Mouse (Mus musculus): ENCODE measurements around the gene Atf2. TPM values are rescaled to one million over a fixed set of nuclear protein-coding genes. Genes with fewer than 3 reads are reported as not detected.

Gene Atf2
- total and polyA plus RNA-seq, 3 experiments, result 15.9 to 40.9 (median 25.8) TPM

DNA sequence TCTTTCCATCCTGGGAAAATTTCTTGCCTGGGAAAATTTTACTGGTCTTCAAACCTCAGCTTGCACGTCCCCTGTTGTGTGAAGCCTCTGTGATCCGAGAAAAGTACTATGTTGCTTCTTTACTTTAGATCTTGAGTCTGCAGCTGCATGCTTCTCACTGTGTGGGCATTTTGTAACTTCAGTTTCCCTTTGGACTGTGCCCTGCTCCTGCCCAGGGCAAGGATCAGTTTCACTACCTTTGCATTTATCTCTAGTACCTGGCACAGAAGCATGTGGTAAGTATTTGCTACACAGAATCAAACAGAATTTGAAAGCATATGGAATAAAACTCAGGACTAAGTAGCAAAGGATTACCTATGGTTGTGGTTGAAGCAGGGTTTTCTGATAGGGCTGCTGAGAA is 46.5 kb upstream of the Atf2 start:
- in situ Hi-C loops (cut with MboI; ENCODE audit: low pct_ligation_motif_present, low pct_unique_long_range_greater_than_20kb, low sequenced_read_pairs), result no loop called here

DNA sequence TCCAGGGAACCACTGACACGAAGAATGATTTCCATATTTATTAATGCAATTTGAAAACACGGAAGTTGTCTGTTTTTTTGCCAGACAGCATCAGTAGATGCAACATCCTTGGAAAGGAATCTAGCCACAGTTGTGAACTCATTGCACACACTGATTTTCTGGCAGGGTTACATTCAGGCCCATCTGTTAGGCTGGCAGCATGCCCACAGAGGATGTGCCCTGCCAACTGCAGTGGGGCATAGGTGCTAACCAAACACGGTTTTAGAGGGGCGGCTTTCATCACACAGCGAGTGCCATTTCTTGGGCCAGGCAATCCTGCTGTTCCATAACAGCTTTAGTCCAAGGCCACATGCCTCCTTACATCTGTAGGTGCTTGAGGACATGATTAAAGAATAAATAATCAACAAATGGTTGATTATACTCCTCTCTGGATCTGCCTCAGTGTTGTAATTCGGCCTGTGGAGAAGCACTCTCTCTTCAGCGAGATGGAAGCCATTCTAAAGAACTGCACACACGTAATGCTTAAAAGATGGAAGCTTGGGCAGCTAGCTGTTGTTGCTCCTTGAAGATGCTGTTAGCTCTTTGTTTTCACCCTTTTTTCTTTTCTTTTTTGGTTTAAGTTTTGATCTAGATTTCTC is 40.4 kb upstream of the Atf2 start:
- in situ Hi-C loops (cut with MboI; ENCODE audit: low pct_ligation_motif_present, low pct_unique_long_range_greater_than_20kb, low sequenced_read_pairs) (no loop called here), dilution Hi-C loops (cut with MboI; ENCODE audit: extremely low pct_ligation_motif_present, extremely low pct_unique_long_range_greater_than_20kb, low sequenced_read_pairs) (no loop called here)
- Histone ChIP-seq H3K36me3 (replicated peaks in 1 of 2; ENCODE audit: control insufficient read depth in 1 of 2, insufficient read depth in 1 of 2, low read length in 1 of 2) (no peaks in the 10 kb centered on the region), H3K9ac (ENCODE audit: insufficient read depth, low read depth) (no peak overlapping the region), H3K27ac (ENCODE audit: insufficient read depth, low read depth) (no peak overlapping the region), H3K4me3 (replicated peaks in 1 of 3; ENCODE audit: low read depth in 2 of 3, low read length in 2 of 3, poor library complexity in 1 of 3) (no peak overlapping the region), H3K27me3 (replicated peaks) (no peaks in the 10 kb centered on the region), H3K79me2 (replicated peaks; ENCODE audit: control insufficient read depth, extremely low read depth, insufficient read depth, poor library complexity, severe bottlenecking) (no peaks in the 10 kb centered on the region), H3K4me2 (ENCODE audit: insufficient read depth, low read depth, poor library complexity, severe bottlenecking) (no peak overlapping the region), H3K9me3 (replicated peaks; ENCODE audit: low read length) (peaks cover 3% of the 10 kb centered on the region), H3K4me1 (ENCODE audit: control insufficient read depth in 1 of 2, insufficient read depth in 2 of 2) (no peaks in the 10 kb centered on the region)
- TF ChIP-seq PAX5 (IDR thresholded peaks at IDR 0.05; ENCODE audit: low read length) (no peak), ZMIZ1 (IDR thresholded peaks at IDR 0.05; ENCODE audit: low read depth, low read length) (no peak), HCFC1 (IDR thresholded peaks at IDR 0.05; ENCODE audit: low read depth, low read length) (no peak), USF1 (IDR thresholded peaks at IDR 0.05; ENCODE audit: low read depth, low read length) (no peak), CTCF (conservative IDR thresholded peaks at IDR 0.05 in 1 of 2, IDR thresholded peaks at IDR 0.05 in 1 of 2; ENCODE audit: low read depth in 2 of 2, low read length in 2 of 2) (no peak), GABPA (IDR thresholded peaks at IDR 0.05; ENCODE audit: insufficient replicate concordance, low read depth, low read length) (no peak), TBP (conservative IDR thresholded peaks at IDR 0.05; ENCODE audit: low read depth, low read length) (no peak)
- DNase-seq (ENCODE audit: extremely low read depth), result no peak

More for the DNA sequence above, 46.5 kb upstream of the Atf2 start:
- Histone ChIP-seq H3K27ac (ENCODE audit: insufficient read depth, low read depth) (no peak overlapping the region), H3K4me3 (replicated peaks in 1 of 3; ENCODE audit: low read depth in 2 of 3, low read length in 2 of 3, poor library complexity in 1 of 3) (no peak overlapping the region), H3K4me2 (ENCODE audit: insufficient read depth, low read depth, poor library complexity, severe bottlenecking) (no peak overlapping the region), H3K9me3 (replicated peaks; ENCODE audit: low read length) (no peaks in the 10 kb centered on the region), H3K36me3 (replicated peaks in 1 of 2; ENCODE audit: control insufficient read depth in 1 of 2, insufficient read depth in 1 of 2, low read length in 1 of 2) (no peaks in the 10 kb centered on the region), H3K79me2 (replicated peaks; ENCODE audit: control insufficient read depth, extremely low read depth, insufficient read depth, poor library complexity, severe bottlenecking) (no peaks in the 10 kb centered on the region), H3K27me3 (replicated peaks) (no peaks in the 10 kb centered on the region), H3K9ac (ENCODE audit: insufficient read depth, low read depth) (no peak overlapping the region), H3K4me1 (ENCODE audit: control insufficient read depth in 1 of 2, insufficient read depth in 2 of 2) (peaks cover 0 to 17% of the 10 kb centered on the region in 2 experiments; a peak in 3 of 4 replicates)
- TF ChIP-seq MXI1 (IDR thresholded peaks at IDR 0.05; ENCODE audit: low read depth, low read length), result no peak
- TF ChIP-seq UBTF (IDR thresholded peaks at IDR 0.05; ENCODE audit: low read depth, low read length), result no peak
- no peak for TF ChIP-seq SMC3 (IDR thresholded peaks at IDR 0.05; ENCODE audit: low read depth, low read length)
- TF ChIP-seq ELF1 (IDR thresholded peaks at IDR 0.05; ENCODE audit: low read depth, low read length), result no peak
- no peak for TF ChIP-seq JUND (conservative IDR thresholded peaks at IDR 0.05; ENCODE audit: low read depth, low read length)
- TF ChIP-seq ZC3H11A (IDR thresholded peaks at IDR 0.05; ENCODE audit: low read depth, low read length), result no peak
- TF ChIP-seq KAT2A (IDR thresholded peaks at IDR 0.05; ENCODE audit: insufficient replicate concordance, low read length), result no peak
- TF ChIP-seq HCFC1 (IDR thresholded peaks at IDR 0.05; ENCODE audit: low read depth, low read length), result no peak
- no peak for TF ChIP-seq MAX (IDR thresholded peaks at IDR 0.05; ENCODE audit: low read length)
- TF ChIP-seq NELFE (IDR thresholded peaks at IDR 0.05; ENCODE audit: low read depth, low read length), result no peak
- TF ChIP-seq MAZ (IDR thresholded peaks at IDR 0.05; ENCODE audit: low read depth, low read length), result no peak
- no peak for DNase-seq (ENCODE audit: extremely low read depth)
- dilution Hi-C loops (cut with MboI; ENCODE audit: extremely low pct_ligation_motif_present, extremely low pct_unique_long_range_greater_than_20kb, low sequenced_read_pairs), result no loop called here
